Mouse (Mus musculus) gastrocnemius, postnatal 25 days (tissue): ENCODE measurements around the gene Rpl19. TPM values are rescaled to one million over a fixed set of nuclear protein-coding genes. Genes with fewer than 3 reads are reported as not detected.

Experiments used
- DNase-seq: peaks from one replicate; pipeline ENCODE4 v3.0.0; 2022
- long read RNA-seq, 2 experiments: library from polyadenylated mRNA; stranded (forward); transcript quantifications; one replicate each; pipeline ENCODE4 v2.0.0; 2021
- total RNA-seq, 2 experiments: library from RNA; stranded (reverse); gene quantifications; 1 replicate in 1 of 2; 2 replicates in 1 of 2; pipeline ENCODE4 v1.2.3; 2021

Rpl19 gene
- total RNA-seq, result 100 to 1,000 TPM; 421 to 453 TPM
- long read RNA-seq, experiment 1, transcript Rpl19-202 (6 exons, 737 nt), result minor isoform, 17 of 284 reads
- long read RNA-seq, experiment 1, transcript Rpl19-201 (6 exons, 751 nt), result major isoform, 223 of 284 reads
- long read RNA-seq, experiment 1, partial matches to known transcripts, result 39 of 284 reads
- long read RNA-seq, experiment 1, other reads (novel, unspliced or antisense), result 5 of 284 reads
- long read RNA-seq, experiment 2, transcript Rpl19-201 (6 exons, 751 nt), result major isoform, 193 of 228 reads
- long read RNA-seq, experiment 2, transcript Rpl19-202 (6 exons, 737 nt), result minor isoform, 9 of 228 reads
- long read RNA-seq, experiment 2, partial matches to known transcripts, result 23 of 228 reads
- long read RNA-seq, experiment 2, other reads (novel, unspliced or antisense), result 3 of 228 reads

GRCm38 (mm10) chr11:98026570-98027296, at the start of gene Rpl19:
Rpl19 (plus strand) TSS chr11:98026710.
- DNase-seq, result peak; percentile 84

- no peak for DNase-seq
Observed at GRCm38 (mm10) chr11:97977797-97978196, 48.7 kb upstream of the Rpl19 start.

- no peak for DNase-seq
Observed at GRCm38 (mm10) chr11:97978392-97978791, 48.1 kb upstream of the Rpl19 start.

- no peak for DNase-seq
Observed at GRCm38 (mm10) chr11:97979824-97980495, 46.5 kb upstream of the Rpl19 start.

- peak; percentile 80 for DNase-seq
Observed at GRCm38 (mm10) chr11:97980531-97980966, 46.0 kb upstream of the Rpl19 start.

- no peak for DNase-seq
Observed at GRCm38 (mm10) chr11:97982721-97983120, 43.8 kb upstream of the Rpl19 start.

- no peak for DNase-seq
Observed at GRCm38 (mm10) chr11:97983506-97983905, 43.0 kb upstream of the Rpl19 start.

- no peak for DNase-seq
Observed at GRCm38 (mm10) chr11:97983983-97984382, 42.5 kb upstream of the Rpl19 start.

GRCm38 (mm10) chr11:97985727-97986677, 40.5 kb upstream of the Rpl19 start, which contains the start of gene Plxdc1:
Plxdc1 (minus strand) TSS chr11:97986444.
- DNase-seq, result no peak

- DNase-seq, result no peak
Observed at GRCm38 (mm10) chr11:97986738-97987465, 39.6 kb upstream of the Rpl19 start.

- peak; percentile 90 for DNase-seq
Observed at GRCm38 (mm10) chr11:97987551-97988526, 38.7 kb upstream of the Rpl19 start.

GRCm38 (mm10) chr11:97988530-97989096, 37.9 kb upstream of the Rpl19 start:
- peak; percentile 82 for DNase-seq

GRCm38 (mm10) chr11:97994539-97995100, 31.9 kb upstream of the Rpl19 start:
- DNase-seq, result peak; percentile 76

- DNase-seq, result peak; percentile 55
Observed at GRCm38 (mm10) chr11:97995564-97996288, 30.8 kb upstream of the Rpl19 start, which contains the start of gene Arl5c. Arl5c (minus strand) TSS chr11:97996181.

- DNase-seq, result no peak
Observed at GRCm38 (mm10) chr11:97996691-97997090, 29.8 kb upstream of the Rpl19 start.

GRCm38 (mm10) chr11:97997387-97997960, 29.0 kb upstream of the Rpl19 start:
- DNase-seq, result no peak

GRCm38 (mm10) chr11:97998074-97998793, 28.3 kb upstream of the Rpl19 start:
- no peak for DNase-seq
